Mouse (Mus musculus): ENCODE data around the gene Fmnl2. TPM values are rescaled to one million over a fixed set of nuclear protein-coding genes. Genes with fewer than 3 reads are reported as not detected.

The Fmnl2 gene
- polyA plus RNA-seq, 2 experiments = 12.6 to 27.2 TPM

DNA sequence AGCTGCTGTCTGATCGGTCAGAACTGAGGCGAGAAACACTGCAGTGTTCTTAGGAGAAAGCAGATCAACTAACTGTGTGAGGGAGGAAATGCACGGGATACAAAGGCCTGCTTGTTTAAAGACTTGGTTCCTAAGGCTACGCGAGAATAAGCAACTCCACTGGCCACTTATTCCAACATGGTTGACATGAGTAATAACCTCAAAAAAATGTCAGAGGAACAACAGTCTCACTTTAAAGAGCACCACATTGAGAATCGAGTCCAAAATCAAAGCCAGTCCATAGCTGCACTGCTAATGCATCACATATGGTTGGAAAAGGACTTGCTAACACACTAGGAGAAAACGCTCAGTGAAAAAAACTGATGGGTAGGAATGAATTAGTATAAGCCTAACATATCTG, 196.1 kb downstream of the Fmnl2 start:
- DNase-seq (ENCODE audit: low spot score) (peak; percentile 79), ATAC-seq (ENCODE audit: low FRiP score, low read depth) (peak; percentile 74)
- 33% methylated on average over 7 of the region's 7 CpGs for WGBS
- no peak overlapping the region for H3K4me3 ChIP-seq (replicated peaks; ENCODE audit: low read length)
- H3K4me2 ChIP-seq (replicated peaks; ENCODE audit: low read depth, low read length, severe bottlenecking) = no peak overlapping the region; the same call in 1 of the 2 replicates
- peaks cover 25% of the 10 kb centered on the region for H3K4me1 ChIP-seq (ENCODE audit: control insufficient read depth, insufficient read depth, low read length)
- peak overlapping the region; percentile 66 for H3K27ac ChIP-seq (replicated peaks; ENCODE audit: low read depth, low read length)
- H3K36me3 ChIP-seq (ENCODE audit: control insufficient read depth, insufficient read depth, low read length) = peaks cover 15% of the 10 kb centered on the region
- no peak for TF ChIP-seq POLR2A (IDR thresholded peaks at IDR 0.05; ENCODE audit: borderline replicate concordance, extremely low read depth, insufficient read depth, insufficient read length)
- H3K27me3 ChIP-seq (ENCODE audit: control insufficient read depth, insufficient read depth, low read length) = no peaks in the 10 kb centered on the region
- H3K9me3 ChIP-seq (ENCODE audit: control insufficient read depth, low read length) = no peaks in the 10 kb centered on the region
- no peak overlapping the region for H3K9ac ChIP-seq (ENCODE audit: low read depth, low read length, severe bottlenecking)

DNA sequence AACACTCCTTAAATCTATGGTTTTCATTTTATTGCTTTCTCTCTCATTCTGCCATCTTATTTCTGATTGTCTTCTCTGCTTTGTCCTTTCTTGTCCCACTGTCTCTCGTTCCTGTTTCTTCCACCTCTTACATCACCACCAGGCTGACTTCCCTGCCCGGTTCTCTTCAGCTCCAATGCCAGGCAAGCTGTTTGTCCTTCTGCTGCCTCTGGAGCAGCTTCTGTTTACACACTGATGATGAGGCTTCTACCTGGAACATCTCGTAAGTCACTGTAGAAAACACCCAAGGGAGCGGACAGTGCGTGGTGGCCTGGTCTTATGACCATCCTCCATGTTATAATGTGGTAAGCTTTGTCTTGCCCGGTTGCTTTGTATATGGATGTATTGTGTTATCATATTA, 198.9 kb downstream of the Fmnl2 start:
- no peak overlapping the region for H3K4me3 ChIP-seq (replicated peaks; ENCODE audit: low read length)
- WGBS = 93% methylated on average over 6 of the region's 6 CpGs
- H3K9me3 ChIP-seq (ENCODE audit: control insufficient read depth, low read length) = no peaks in the 10 kb centered on the region
- no peak overlapping the region for H3K9ac ChIP-seq (ENCODE audit: low read depth, low read length, severe bottlenecking)
- H3K27me3 ChIP-seq (ENCODE audit: control insufficient read depth, insufficient read depth, low read length) = no peaks in the 10 kb centered on the region
- no peak overlapping the region for H3K27ac ChIP-seq (replicated peaks; ENCODE audit: low read depth, low read length)
- peaks cover 28% of the 10 kb centered on the region for H3K4me1 ChIP-seq (ENCODE audit: control insufficient read depth, insufficient read depth, low read length)
- no peak for TF ChIP-seq POLR2A (IDR thresholded peaks at IDR 0.05; ENCODE audit: borderline replicate concordance, extremely low read depth, insufficient read depth, insufficient read length)
- no peak for ATAC-seq (ENCODE audit: low FRiP score, low read depth)
- no peak overlapping the region for H3K4me2 ChIP-seq (replicated peaks; ENCODE audit: low read depth, low read length, severe bottlenecking)
- peaks cover 10% of the 10 kb centered on the region for H3K36me3 ChIP-seq (ENCODE audit: control insufficient read depth, insufficient read depth, low read length)
- no peak for DNase-seq (ENCODE audit: low spot score)

DNA sequence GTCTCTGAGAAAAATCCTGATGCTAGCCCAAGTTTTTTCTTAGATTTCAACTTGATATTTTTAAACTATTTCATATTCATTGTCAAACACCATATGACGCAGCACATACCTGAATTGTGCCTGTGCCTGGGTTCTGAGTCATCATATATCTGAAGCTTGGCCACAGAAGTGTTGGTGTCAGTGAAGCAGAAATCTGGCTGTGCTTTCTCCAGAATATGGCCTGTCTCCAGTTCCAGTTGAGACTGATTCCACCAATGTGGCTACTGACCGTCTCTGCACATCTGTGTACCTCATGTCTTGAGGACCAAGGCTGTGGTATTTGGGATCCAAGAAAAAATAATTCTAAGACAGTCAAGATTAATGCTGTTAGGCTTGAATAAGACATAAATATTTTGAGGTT, 199.6 kb downstream of the Fmnl2 start:
- H3K36me3 ChIP-seq (ENCODE audit: control insufficient read depth, insufficient read depth, low read length) = peaks cover 7% of the 10 kb centered on the region
- ATAC-seq (ENCODE audit: low FRiP score, low read depth) (no peak), DNase-seq (ENCODE audit: low spot score) (no peak)
- no peak overlapping the region for H3K4me2 ChIP-seq (replicated peaks; ENCODE audit: low read depth, low read length, severe bottlenecking)
- peaks cover 28% of the 10 kb centered on the region for H3K4me1 ChIP-seq (ENCODE audit: control insufficient read depth, insufficient read depth, low read length)
- H3K4me3 ChIP-seq (replicated peaks; ENCODE audit: low read length) = no peak overlapping the region
- TF ChIP-seq POLR2A (IDR thresholded peaks at IDR 0.05; ENCODE audit: borderline replicate concordance, extremely low read depth, insufficient read depth, insufficient read length) = no peak
- H3K9me3 ChIP-seq (ENCODE audit: control insufficient read depth, low read length) = no peaks in the 10 kb centered on the region
- H3K9ac ChIP-seq (ENCODE audit: low read depth, low read length, severe bottlenecking) = no peak overlapping the region
- no peak overlapping the region for H3K27ac ChIP-seq (replicated peaks; ENCODE audit: low read depth, low read length)
- WGBS = 69% methylated on average over 2 of the region's 2 CpGs
- no peaks in the 10 kb centered on the region for H3K27me3 ChIP-seq (ENCODE audit: control insufficient read depth, insufficient read depth, low read length)

DNA sequence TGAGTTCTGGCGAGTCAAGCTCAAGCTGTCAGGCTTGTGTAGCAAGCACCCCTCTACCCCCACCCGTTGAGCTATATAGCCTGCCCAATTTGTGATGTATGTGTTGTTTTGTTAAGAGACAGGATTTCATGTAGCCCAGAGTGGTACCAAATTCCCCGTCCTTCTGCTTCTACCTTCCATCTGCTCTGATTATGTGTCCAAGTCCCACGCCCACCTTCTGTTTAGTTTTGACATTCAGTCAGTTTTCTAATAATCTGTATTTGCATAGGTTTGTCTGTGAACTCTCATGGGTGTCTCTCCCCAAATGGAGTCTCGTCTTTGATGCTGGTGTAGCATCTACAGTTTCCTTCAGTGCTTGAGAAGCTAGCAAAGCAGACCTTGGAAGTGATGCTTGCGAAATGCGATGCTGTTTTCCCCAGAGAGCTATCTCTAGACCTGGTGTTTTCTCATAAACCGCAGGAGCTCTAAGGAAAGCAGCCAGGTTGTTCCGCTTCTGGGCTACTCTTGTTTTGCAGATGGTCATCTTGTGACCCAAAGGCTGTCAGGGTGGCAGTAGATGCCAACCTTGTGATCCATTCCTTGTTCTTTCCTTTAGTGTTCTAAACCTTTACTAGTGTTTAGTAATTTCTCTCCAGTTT, 203.8 kb downstream of the Fmnl2 start:
- DNase-seq (ENCODE audit: low spot score) = no peak
- no peak for ATAC-seq (ENCODE audit: low FRiP score, low read depth)
- Histone ChIP-seq H3K9ac (ENCODE audit: low read depth, low read length, severe bottlenecking) (no peak overlapping the region), H3K4me3 (replicated peaks; ENCODE audit: low read length) (no peak overlapping the region), H3K27me3 (ENCODE audit: control insufficient read depth, insufficient read depth, low read length) (no peaks in the 10 kb centered on the region), H3K27ac (replicated peaks; ENCODE audit: low read depth, low read length) (no peak overlapping the region), H3K9me3 (ENCODE audit: control insufficient read depth, low read length) (no peaks in the 10 kb centered on the region), H3K36me3 (ENCODE audit: control insufficient read depth, insufficient read depth, low read length) (no peaks in the 10 kb centered on the region; the same call in 1 of the 2 replicates), H3K4me1 (ENCODE audit: control insufficient read depth, insufficient read depth, low read length) (peaks cover 13% of the 10 kb centered on the region), H3K4me2 (replicated peaks; ENCODE audit: low read depth, low read length, severe bottlenecking) (no peak overlapping the region)
- 81% methylated on average over 9 of the region's 9 CpGs for WGBS
- TF ChIP-seq POLR2A (IDR thresholded peaks at IDR 0.05; ENCODE audit: borderline replicate concordance, extremely low read depth, insufficient read depth, insufficient read length) = no peak

DNA sequence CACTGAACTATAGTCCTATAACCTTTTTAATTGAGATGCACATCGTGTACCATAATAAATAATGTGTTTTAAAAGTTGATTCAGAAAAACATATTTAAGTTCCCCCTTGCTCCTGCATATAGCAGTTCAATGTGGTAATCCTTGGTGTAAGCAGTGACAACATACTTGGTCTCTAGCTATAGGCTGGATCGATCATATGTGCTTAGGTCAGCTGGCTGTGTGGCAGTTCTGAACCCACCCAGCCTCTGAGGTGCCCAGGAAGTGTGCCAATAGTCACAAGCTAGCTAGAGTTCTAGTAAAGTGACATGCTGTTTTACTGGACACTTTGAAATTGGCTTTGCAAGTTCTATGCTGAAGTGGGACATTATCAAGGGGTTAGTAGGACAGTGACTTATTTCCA, 209.3 kb downstream of the Fmnl2 start:
- Histone ChIP-seq H3K4me2 (replicated peaks; ENCODE audit: low read depth, low read length, severe bottlenecking) (no peak overlapping the region), H3K4me1 (ENCODE audit: control insufficient read depth, insufficient read depth, low read length) (no peaks in the 10 kb centered on the region), H3K27me3 (ENCODE audit: control insufficient read depth, insufficient read depth, low read length) (no peaks in the 10 kb centered on the region), H3K4me3 (replicated peaks; ENCODE audit: low read length) (no peak overlapping the region), H3K27ac (replicated peaks; ENCODE audit: low read depth, low read length) (no peak overlapping the region), H3K9me3 (ENCODE audit: control insufficient read depth, low read length) (no peaks in the 10 kb centered on the region), H3K9ac (ENCODE audit: low read depth, low read length, severe bottlenecking) (no peak overlapping the region), H3K36me3 (ENCODE audit: control insufficient read depth, insufficient read depth, low read length) (0 out of 2 replicates have a peak, but pooled peaks cover under 1% of the 10 kb centered on the region)
- WGBS = 96% methylated on average over 2 of the region's 2 CpGs
- ATAC-seq (ENCODE audit: low FRiP score, low read depth) (no peak), DNase-seq (ENCODE audit: low spot score) (no peak)
- TF ChIP-seq POLR2A (IDR thresholded peaks at IDR 0.05; ENCODE audit: borderline replicate concordance, extremely low read depth, insufficient read depth, insufficient read length) = no peak

Measured in limb, embryonic 14.5 days (tissue).